8 mouse cellular contexts compared by ENCODE assay signal in the genomic region with DNA sequence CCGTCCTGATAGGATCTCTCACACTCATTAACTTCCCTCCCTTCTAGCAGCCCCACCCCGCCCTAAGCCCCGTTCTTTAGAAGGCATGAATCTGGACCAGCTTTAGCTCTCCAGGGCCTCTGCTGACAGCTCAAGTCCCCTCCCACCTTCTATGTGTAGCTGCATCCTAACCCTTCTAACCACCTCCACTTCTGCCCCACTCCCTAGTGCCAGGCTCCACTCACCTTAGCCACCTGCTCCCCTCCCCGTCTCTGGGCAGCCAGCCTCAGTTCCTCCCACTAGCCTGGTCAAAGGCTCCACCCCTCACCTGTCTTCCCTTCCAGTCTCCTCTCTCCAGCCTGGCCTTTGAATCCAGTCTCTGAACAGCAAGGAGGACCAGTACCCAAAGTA. TPM values are rescaled to one million over a fixed set of nuclear protein-coding genes. Genes with fewer than 3 reads are reported as not detected.
A peak's percentile ranks its signal among the peaks of the same experiment; 100 is the strongest.
DNase-seq lines count a peak whose midpoint lies in the region; ATAC-seq and TF ChIP-seq lines count a peak whose summit lies in the region.

No protein-coding gene starts in this region.

- TF ChIP-seq POLR2A in spleen, adult 2 months (IDR thresholded peaks at IDR 0.05; ENCODE audit: low read depth, low read length) = no peak

- no peak for TF ChIP-seq EP300 in stomach, postnatal 0 days (optimal IDR thresholded peaks at IDR 0.05)

- intact Hi-C loops in heart, postnatal 36 days (cut with DNase I) = no loop called here

- H3K36me3 ChIP-seq in heart, embryonic 11.5 days (ENCODE audit: control insufficient read depth, insufficient read depth, low read length) = peaks cover 19% of the 10 kb centered on the region
- H3K36me3 ChIP-seq in spleen, adult 2 months (ENCODE audit: control insufficient read depth, insufficient read depth, low read length) = peaks cover 17% of the 10 kb centered on the region
- peaks cover 12% of the 10 kb centered on the region for H3K36me3 ChIP-seq in stomach, postnatal 0 days (ENCODE audit: control insufficient read depth, insufficient read depth, low read length)

- no peak overlapping the region for H3K27ac ChIP-seq in heart, embryonic 11.5 days (ENCODE audit: low read depth, low read length)
- H3K27ac ChIP-seq in spleen, adult 2 months (ENCODE audit: insufficient read depth, low read length) = peak overlapping the region; percentile 87
- H3K27ac ChIP-seq in stomach, postnatal 0 days (replicated peaks) = peak overlapping the region; percentile 88

- peak overlapping the region; percentile 39; the same call in 1 of the 2 replicates for H3K9ac ChIP-seq in heart, embryonic 11.5 days (ENCODE audit: low read depth, low read length)
- peak overlapping the region; percentile 27; the same call in 1 of the 2 replicates for H3K9ac ChIP-seq in stomach, postnatal 0 days (ENCODE audit: low read length)

- no peaks in the 10 kb centered on the region for H3K27me3 ChIP-seq in heart, embryonic 11.5 days (ENCODE audit: control insufficient read depth, insufficient read depth, low read length)
- no peaks in the 10 kb centered on the region for H3K27me3 ChIP-seq in spleen, adult 2 months (ENCODE audit: control insufficient read depth, insufficient read depth, low read length)
- no peaks in the 10 kb centered on the region for H3K27me3 ChIP-seq in stomach, postnatal 0 days (ENCODE audit: control insufficient read depth, insufficient read depth, low read length)

- peaks cover 48% of the 10 kb centered on the region for H3K4me1 ChIP-seq in heart, embryonic 11.5 days (ENCODE audit: control insufficient read depth, insufficient read depth, low read length)
- H3K4me1 ChIP-seq in spleen, adult 2 months (ENCODE audit: control insufficient read depth, insufficient read depth, insufficient read length) = peaks cover 40% of the 10 kb centered on the region
- peaks cover 7% of the 10 kb centered on the region for H3K4me1 ChIP-seq in stomach, postnatal 0 days (replicated peaks; ENCODE audit: control insufficient read depth, insufficient read depth)

- H3K4me2 ChIP-seq in heart, embryonic 11.5 days = peak overlapping the region; percentile 77
- H3K4me2 ChIP-seq in stomach, postnatal 0 days (replicated peaks; ENCODE audit: low read depth) = peak overlapping the region; percentile 74

- 0 out of 2 replicates have a peak overlapping the region, but pooled peaks have one; percentile 1 for H3K4me3 ChIP-seq in heart, embryonic 11.5 days (ENCODE audit: low read depth, low read length)
- no peak overlapping the region for H3K4me3 ChIP-seq in spleen, adult 2 months (ENCODE audit: extremely low read depth, insufficient read depth, insufficient read length)
- no peak overlapping the region for H3K4me3 ChIP-seq in stomach, postnatal 0 days (ENCODE audit: low read depth, low read length)

- 57% methylated on average over 4 of the region's 4 CpGs for WGBS in heart, embryonic 11.5 days (ENCODE audit: insufficient replicate concordance)
- WGBS in spleen, adult 2 months = 19% methylated on average over 4 of the region's 4 CpGs
- WGBS in stomach, postnatal 0 days = 38% methylated on average over 4 of the region's 4 CpGs

- TF ChIP-seq CTCF in spleen, adult 2 months (IDR thresholded peaks at IDR 0.05; ENCODE audit: extremely low read depth, insufficient read depth, insufficient read length, insufficient replicate concordance) = no peak
- no peak for TF ChIP-seq CTCF in stomach, postnatal 0 days (IDR thresholded peaks at IDR 0.05; ENCODE audit: low read depth)

- H3K9me3 ChIP-seq in heart, embryonic 11.5 days (replicated peaks; ENCODE audit: control insufficient read depth, low read length) = no peaks in the 10 kb centered on the region
- no peaks in the 10 kb centered on the region for H3K9me3 ChIP-seq in stomach, postnatal 0 days (ENCODE audit: control insufficient read depth, low read length)

- no peak for DNase-seq in heart, postnatal 36 days
- DNase-seq in spleen, adult 2 months (ENCODE audit: low read depth in 1 of 2, low spot score in 2 of 2) = no peak
- no peak for DNase-seq in spleen, postnatal 14 days (ENCODE audit: low spot score in 2 of 2)
- DNase-seq in kidney, postnatal 36 days = peak; percentile 57 to 62
- DNase-seq in stomach, postnatal 0 days (ENCODE audit: low spot score) = peak; percentile 42
- DNase-seq in layer of hippocampus, adult 9-11 months = no peak

- no peak for ATAC-seq in heart, embryonic 11.5 days (replicated peaks; ENCODE audit: insufficient number of reproducible peaks, low FRiP score, low TSS enrichment)
- ATAC-seq in stomach, postnatal 0 days (ENCODE audit: low FRiP score, low TSS enrichment) = no peak
- ATAC-seq in inflammation-experienced regulatory T-cells, adult 6 months = no peak

RNA-seq across cellular contexts. Expression of gene Ppp5c, which starts 2.2 kb away (rescaled TPM):
- polyA plus RNA-seq in heart, embryonic 11.5 days (2014; fragmentation: Nextera tagmentation; extraction: Ambion mirVana) = 87.0 and 95.3 TPM in 2 replicates
- 100 to 1,000 TPM; 107 to 109 TPM for total RNA-seq in heart, postnatal 36 days (2021)
- polyA plus RNA-seq in spleen, adult 2 months (2012; rRNA removed) = 212 and 265 TPM in 2 replicates
- 51.6 and 57.5 TPM in 2 replicates for polyA plus RNA-seq in stomach, postnatal 0 days (2015; fragmentation: Nextera tagmentation; extraction: Ambion mirVana)
- polyA plus RNA-seq in inflammation-experienced regulatory T-cells, adult 6 months (2017; shearing (Covaris generic)) = 10 to 100 TPM; 55.1 to 67.1 (median 62.0) TPM

RNA-seq across cellular contexts. Expression of gene Ccdc8, which starts 33.0 kb away (rescaled TPM):
- 22.6 and 36.1 TPM in 2 replicates for polyA plus RNA-seq in heart, embryonic 11.5 days (2014; fragmentation: Nextera tagmentation; extraction: Ambion mirVana)
- total RNA-seq in heart, postnatal 36 days (2021) = 1 to 10 TPM; 5.9 to 6.3 TPM
- 2.0 and 2.2 TPM in 2 replicates for polyA plus RNA-seq in spleen, adult 2 months (2012; rRNA removed)
- polyA plus RNA-seq in stomach, postnatal 0 days (2015; fragmentation: Nextera tagmentation; extraction: Ambion mirVana) = 4.7 and 6.7 TPM in 2 replicates
- polyA plus RNA-seq in inflammation-experienced regulatory T-cells, adult 6 months (2017; shearing (Covaris generic)) = under 1 TPM in 2 of 3 experiments, not detected in 1; 0.09 to 0.15 TPM

RNA-seq across cellular contexts. Expression of gene Hif3a, which starts 36.7 kb away (rescaled TPM):
- 31.6 and 37.2 TPM in 2 replicates for polyA plus RNA-seq in heart, embryonic 11.5 days (2014; fragmentation: Nextera tagmentation; extraction: Ambion mirVana)
- 1 to 10 TPM; 2.5 to 2.6 TPM for total RNA-seq in heart, postnatal 36 days (2021)
- 1.2 and 1.9 TPM in 2 replicates for polyA plus RNA-seq in spleen, adult 2 months (2012; rRNA removed)
- polyA plus RNA-seq in stomach, postnatal 0 days (2015; fragmentation: Nextera tagmentation; extraction: Ambion mirVana) = 3.4 and 4.0 TPM in 2 replicates
- polyA plus RNA-seq in inflammation-experienced regulatory T-cells, adult 6 months (2017; shearing (Covaris generic)) = under 1 TPM in 2 of 3 experiments, not detected in 1; 0.42 to 0.47 TPM

RNA-seq across cellular contexts. Expression of gene Gm42372, which starts 42.6 kb away (rescaled TPM):
- 0.20 TPM in 2 replicates for polyA plus RNA-seq in heart, embryonic 11.5 days (2014; fragmentation: Nextera tagmentation; extraction: Ambion mirVana)
- not detected for total RNA-seq in heart, postnatal 36 days (2021)
- 0.40 and 0.42 TPM in 2 replicates for polyA plus RNA-seq in spleen, adult 2 months (2012; rRNA removed)
- 0.15 and 0.16 TPM in 2 replicates for polyA plus RNA-seq in stomach, postnatal 0 days (2015; fragmentation: Nextera tagmentation; extraction: Ambion mirVana)
- 1 to 10 TPM; 3.7 to 5.7 (median 5.2) TPM for polyA plus RNA-seq in inflammation-experienced regulatory T-cells, adult 6 months (2017; shearing (Covaris generic))

RNA-seq across cellular contexts. Expression of gene Psg16, which starts 48.3 kb away (rescaled TPM):
- 0.06 and 0.09 TPM in 2 replicates for polyA plus RNA-seq in heart, embryonic 11.5 days (2014; fragmentation: Nextera tagmentation; extraction: Ambion mirVana)
- under 1 TPM; 0.14 to 0.16 TPM for total RNA-seq in heart, postnatal 36 days (2021)
- polyA plus RNA-seq in spleen, adult 2 months (2012; rRNA removed) = not detected in 2 replicates
- 0.05 and 0.12 TPM in 2 replicates for polyA plus RNA-seq in stomach, postnatal 0 days (2015; fragmentation: Nextera tagmentation; extraction: Ambion mirVana)
- polyA plus RNA-seq in inflammation-experienced regulatory T-cells, adult 6 months (2017; shearing (Covaris generic)) = 1 to 10 TPM in 2 of 3 experiments, not detected in 1; 1.2 to 1.5 TPM

Comparison
In these comparisons a context has a peak if more than half of its experiments do, and no peak if none do; other contexts are left out.
1. DNase-seq: peak in kidney, postnatal 36 days (2 of 2) and stomach, postnatal 0 days (single experiment); none in heart, postnatal 36 days (0 of 2), spleen, adult 2 months (0 of 2), spleen, postnatal 14 days (0 of 2) and layer of hippocampus, adult 9-11 months (single experiment).